Mouse (Mus musculus) left cerebral cortex, postnatal 14 days (tissue): ENCODE data around the gene Pakap. TPM values are rescaled to one million over a fixed set of nuclear protein-coding genes. Genes with fewer than 3 reads are reported as not detected.

ENCODE experiments used
- DNase-seq, 2 experiments: peaks; one replicate each; pipeline ENCODE4 v3.0.0; 2021 to 2022; ENCODE audit warnings: low spot score in 2 of 2, mixed read lengths in 1 of 2
- intact Hi-C: fragments of 180-260 bp; cut with DNase I; formaldehyde crosslinking; loops from one replicate; pipeline ENCODE4 v1.15.1; 2025
- total RNA-seq, 2 experiments: library from RNA; stranded (reverse); gene quantifications; 2 replicates each; pipeline ENCODE4 v1.2.3; 2021

Pakap gene
- total RNA-seq, 2 experiments from 2014 or later = 20.4 to 21.3 TPM

GRCm38 (mm10) chr4:57733445-57733844 is 165.5 kb downstream of the Pakap start:
- intact Hi-C loops = no loop called here
- peak; percentile 47 to 52 for DNase-seq

GRCm38 (mm10) chr4:57735426-57735825 is 167.4 kb downstream of the Pakap start:
- intact Hi-C loops = no loop called here
- no peak for DNase-seq

GRCm38 (mm10) chr4:57738856-57739552 is 171.0 kb downstream of the Pakap start:
- DNase-seq = no peak
- intact Hi-C loops = no loop called here

- intact Hi-C loops = no loop called here
These were observed 175.4 kb downstream of the Pakap start for GRCm38 (mm10) chr4:57743325-57743929.

GRCm38 (mm10) chr4:57750651-57751050 is 182.7 kb downstream of the Pakap start:
- DNase-seq = no peak
- intact Hi-C loops = no loop called here

More at GRCm38 (mm10) chr4:57743325-57743929, 175.4 kb downstream of the Pakap start:
- DNase-seq = no peak

GRCm38 (mm10) chr4:57751054-57751453 is 183.1 kb downstream of the Pakap start:
- DNase-seq = no peak
- intact Hi-C loops = no loop called here

GRCm38 (mm10) chr4:57751566-57751965 is 183.6 kb downstream of the Pakap start:
- intact Hi-C loops = no loop called here
- DNase-seq = no peak

GRCm38 (mm10) chr4:57755085-57755484 is 187.1 kb downstream of the Pakap start:
- DNase-seq = no peak
- intact Hi-C loops = no loop called here

GRCm38 (mm10) chr4:57757997-57758396 is 190.0 kb downstream of the Pakap start:
- intact Hi-C loops = no loop called here
- no peak for DNase-seq

GRCm38 (mm10) chr4:57762424-57762823 is 194.4 kb downstream of the Pakap start:
- intact Hi-C loops = no loop called here
- no peak for DNase-seq

GRCm38 (mm10) chr4:57764392-57764791 is 196.4 kb downstream of the Pakap start:
- DNase-seq = peak in 1 of 2 experiments; percentile 49
- intact Hi-C loops = no loop called here

GRCm38 (mm10) chr4:57764926-57765325 is 196.9 kb downstream of the Pakap start:
- no peak for DNase-seq
- intact Hi-C loops = no loop called here

- no peak for DNase-seq
- intact Hi-C loops = no loop called here
These were observed 197.8 kb downstream of the Pakap start for GRCm38 (mm10) chr4:57765806-57766205.

- intact Hi-C loops = no loop called here
- no peak for DNase-seq
These were observed 201.0 kb downstream of the Pakap start for GRCm38 (mm10) chr4:57769007-57769406.

- intact Hi-C loops = no loop called here
- no peak for DNase-seq
These were observed 202.3 kb downstream of the Pakap start for GRCm38 (mm10) chr4:57770185-57770823.

GRCm38 (mm10) chr4:57771558-57772219 is 203.7 kb downstream of the Pakap start:
- intact Hi-C loops = no loop called here
- no peak for DNase-seq

- intact Hi-C loops = no loop called here
- DNase-seq = no peak
These were observed 205.0 kb downstream of the Pakap start for GRCm38 (mm10) chr4:57772851-57773510.

GRCm38 (mm10) chr4:57774517-57774916 is 206.5 kb downstream of the Pakap start:
- intact Hi-C loops = no loop called here
- DNase-seq = no peak

GRCm38 (mm10) chr4:57775582-57775981 is 207.6 kb downstream of the Pakap start:
- DNase-seq = no peak
- intact Hi-C loops = no loop called here

- intact Hi-C loops = loop anchor here (5.0 kb wide), 1 partner anchor 108 kb away; no protein-coding TSS in a partner anchor
- no peak for DNase-seq
These were observed 212.4 kb downstream of the Pakap start for GRCm38 (mm10) chr4:57780403-57780802.
